Comparison of ENCODE assay signal across 9 mouse cellular contexts in the genomic region with DNA sequence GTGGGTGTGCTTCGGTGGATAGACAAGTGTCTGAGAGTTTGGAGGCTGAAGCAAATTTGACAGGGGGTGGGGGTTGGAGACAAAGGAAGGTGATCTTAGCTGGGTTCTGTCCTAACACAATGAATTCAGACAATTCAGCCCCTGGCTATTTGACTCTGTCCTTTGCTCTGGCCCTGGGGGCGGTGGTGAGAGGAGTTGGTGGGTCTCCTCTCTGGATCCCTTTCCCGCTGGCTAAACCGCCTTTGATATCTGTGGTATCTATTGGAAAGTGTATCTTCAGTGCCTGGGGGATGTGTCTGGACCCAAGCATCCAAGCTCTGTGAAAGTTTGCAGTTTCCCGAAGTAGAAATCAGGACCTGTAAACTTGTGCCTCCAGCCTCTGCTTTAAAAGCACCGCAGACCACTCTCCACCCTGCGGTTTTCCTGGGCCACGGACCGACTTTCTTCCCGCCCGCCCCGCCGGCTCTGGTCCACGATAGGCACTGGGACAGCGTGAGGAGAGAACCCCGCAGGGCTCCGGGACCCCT. TPM values are rescaled to one million over a fixed set of nuclear protein-coding genes. Genes with fewer than 3 reads are reported as not detected.
DNase-seq lines count a peak whose midpoint lies in the region; ATAC-seq lines count a peak whose summit lies in the region.
"Had no signal": no experiment of that assay in that cellular context is flagged by ENCODE, and none has a peak within 500 bp of the region (broad histone marks: within the 10 kb centered on the region; RNA-seq: fewer than 3 reads in every experiment).

No protein-coding gene starts in this region.

- intact Hi-C loops in gastrocnemius, postnatal 14 days (cut with DNase I; ENCODE audit: low total_unique reads) = no loop called here

- DNase-seq in heart, adult 11 months = no peak
- peak; percentile 74 for DNase-seq in ZHBTc4 (ENCODE audit: low read depth, low spot score)
- DNase-seq in hindbrain, embryonic 10.5 days (ENCODE audit: low spot score) = no peak
- DNase-seq in gastrocnemius, adult 8-10 months (ENCODE audit: low spot score in 2 of 2) = no peak
- no peak for DNase-seq in cerebellum, postnatal 10 days
- no peak for DNase-seq in gastrocnemius, postnatal 14 days

- ATAC-seq in heart, embryonic 16.5 days (replicated peaks; ENCODE audit: extremely low read depth, insufficient read depth, low FRiP score) = no peak
- ATAC-seq in midbrain, embryonic 12.5 days (ENCODE audit: low FRiP score, low read depth) = peak; percentile 35; the same call in 1 of the 2 replicates

- no peaks in the 10 kb centered on the region for H3K9me3 ChIP-seq in heart, embryonic 16.5 days (replicated peaks; ENCODE audit: control insufficient read depth, low read length)
- no peaks in the 10 kb centered on the region for H3K9me3 ChIP-seq in hindbrain, embryonic 10.5 days
- H3K9me3 ChIP-seq in midbrain, embryonic 12.5 days = no peaks in the 10 kb centered on the region

- peak overlapping the region; percentile 80 for H3K9ac ChIP-seq in heart, embryonic 16.5 days (ENCODE audit: low read length)
- H3K9ac ChIP-seq in midbrain, embryonic 12.5 days (replicated peaks) = peak overlapping the region; percentile 82

- peak overlapping the region; percentile 99 for H3K4me2 ChIP-seq in heart, embryonic 16.5 days (ENCODE audit: low read depth, low read length)
- peak overlapping the region; percentile 97 for H3K4me2 ChIP-seq in midbrain, embryonic 12.5 days (replicated peaks)

- H3K4me3 ChIP-seq in heart, embryonic 16.5 days (ENCODE audit: low read length) = peak overlapping the region; percentile 87
- peak overlapping the region; percentile 83 for H3K4me3 ChIP-seq in hindbrain, embryonic 10.5 days
- H3K4me3 ChIP-seq in midbrain, embryonic 12.5 days = peak overlapping the region; percentile 65

- no peaks in the 10 kb centered on the region for H3K36me3 ChIP-seq in heart, embryonic 16.5 days (ENCODE audit: control insufficient read depth, insufficient read depth)
- H3K36me3 ChIP-seq in hindbrain, embryonic 10.5 days = no peaks in the 10 kb centered on the region
- H3K36me3 ChIP-seq in midbrain, embryonic 12.5 days = no peaks in the 10 kb centered on the region

- peak overlapping the region; percentile 74 for H3K27ac ChIP-seq in heart, embryonic 16.5 days (ENCODE audit: low read length)
- peak overlapping the region; percentile 94 for H3K27ac ChIP-seq in hindbrain, embryonic 10.5 days
- peak overlapping the region; percentile 20; the same call in 1 of the 2 replicates for H3K27ac ChIP-seq in midbrain, embryonic 12.5 days (replicated peaks)

- no peaks in the 10 kb centered on the region for H3K27me3 ChIP-seq in heart, embryonic 16.5 days (ENCODE audit: control insufficient read depth, insufficient read depth, low read length)
- peaks cover 43% of the 10 kb centered on the region for H3K27me3 ChIP-seq in hindbrain, embryonic 10.5 days (ENCODE audit: insufficient read depth, poor library complexity, severe bottlenecking)
- H3K27me3 ChIP-seq in midbrain, embryonic 12.5 days = peaks cover 57% of the 10 kb centered on the region
- H3K27me3 ChIP-seq: Patski had no signal

- 4% methylated on average over 17 of the region's 17 CpGs for WGBS in heart, embryonic 16.5 days
- under 1% methylated on average over 17 of the region's 17 CpGs for WGBS in hindbrain, embryonic 10.5 days
- 1% methylated on average over 17 of the region's 17 CpGs for WGBS in midbrain, embryonic 12.5 days

- peaks cover 6% of the 10 kb centered on the region for H3K4me1 ChIP-seq in heart, embryonic 16.5 days (ENCODE audit: control insufficient read depth, insufficient read depth, low read length)
- H3K4me1 ChIP-seq in hindbrain, embryonic 10.5 days (replicated peaks) = peaks cover 50% of the 10 kb centered on the region
- H3K4me1 ChIP-seq in midbrain, embryonic 12.5 days = peaks cover 20% of the 10 kb centered on the region

RNA-seq across cellular contexts. Expression of gene Lhfpl2, which starts 0.5 kb away (rescaled TPM):
- 23.4 and 23.7 TPM in 2 replicates for polyA plus RNA-seq in heart, embryonic 16.5 days (2015; fragmentation: Nextera tagmentation; extraction: Ambion mirVana)
- 19.7 and 20.9 TPM in 2 replicates for polyA plus RNA-seq in hindbrain, embryonic 10.5 days (2016; fragmentation: Nextera tagmentation; extraction: Ambion mirVana)
- 20.4 and 22.3 TPM in 2 replicates for polyA plus RNA-seq in midbrain, embryonic 12.5 days (2016; fragmentation: Nextera tagmentation; extraction: Ambion mirVana)
- total RNA-seq in gastrocnemius, adult 8-10 months (2022) = 1 to 10 TPM; 1.0 to 4.9 (median 2.2) TPM
- total RNA-seq in gastrocnemius, postnatal 14 days (2021) = 10 to 100 TPM; 10.7 to 19.2 TPM

Comparison
In these comparisons a context has a peak if more than half of its experiments do, and no peak if none do; other contexts are left out.
1. H3K27ac ChIP-seq: peak in every context shown above with its lines; median percentile 94 in hindbrain, embryonic 10.5 days; 74 in heart, embryonic 16.5 days; 20 in midbrain, embryonic 12.5 days.